Mouse (Mus musculus) small intestine, adult 2 months (tissue): ENCODE results near the gene Anp32a.

ENCODE experiments used
- CTCF ChIP-seq: fragments of 200-500 bp; IDR thresholded peaks from 2 replicates; pipeline ENCODE4 v1.5.1; 2012; ENCODE audit warnings: low read depth, mild to moderate bottlenecking, control low read depth, inconsistent platforms, low read length, moderate library complexity, mixed read lengths; ENCODE audit not compliant: insufficient replicate concordance, insufficient read length; ENCODE audit errors: extremely low read depth
- POLR2A ChIP-seq: fragments of 200-500 bp; IDR thresholded peaks from 2 replicates; pipeline ENCODE4 v1.6.1; 2012; ENCODE audit warnings: low read depth, mild to moderate bottlenecking, control low read depth, inconsistent platforms, low read length, moderate library complexity

GRCm38 (mm10) chr9:62374276-62374675 lies 33.2 kb downstream of the Anp32a start:
- TF ChIP-seq CTCF (no peak), POLR2A (no peak)
